Mouse (Mus musculus) cerebellum, adult 2 months (tissue): ENCODE data around the gene Magi2.

ENCODE experiments used
- CTCF ChIP-seq: fragments of 200-500 bp; IDR thresholded peaks from 2 replicates; pipeline ENCODE4 v1.5.1; 2011; ENCODE audit warnings: low read depth, mild to moderate bottlenecking, control low read depth, low read length, moderate library complexity, borderline replicate concordance; ENCODE audit not compliant: insufficient read depth
- POLR2A ChIP-seq: fragments of 200-500 bp; IDR thresholded peaks from 2 replicates; pipeline ENCODE4 v1.6.1; 2011; ENCODE audit warnings: low read length, control low read depth, borderline replicate concordance; ENCODE audit not compliant: insufficient read depth

DNA sequence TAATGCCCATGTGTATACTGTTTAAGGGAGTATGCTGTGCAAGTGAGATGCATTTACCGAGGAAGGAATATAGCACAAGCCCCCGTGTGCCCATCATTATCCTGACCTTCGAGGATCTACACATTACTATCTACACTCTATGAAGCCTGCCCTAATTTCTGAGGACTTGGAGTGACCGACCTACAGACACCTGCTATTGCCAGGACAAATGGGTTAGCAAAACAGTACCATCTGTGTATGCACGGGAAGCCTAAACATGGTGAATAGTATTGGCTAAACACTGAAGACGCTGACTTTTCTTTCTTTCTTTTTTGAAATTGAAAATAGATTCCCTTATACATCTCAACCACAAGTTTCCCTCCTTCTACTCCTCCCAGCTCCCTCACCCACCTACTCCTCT lies 1024.7 kb downstream of the Magi2 start:
- TF ChIP-seq POLR2A (no peak), CTCF (no peak)
